Mouse (Mus musculus): ENCODE data around the gene Olfr134.

DNA sequence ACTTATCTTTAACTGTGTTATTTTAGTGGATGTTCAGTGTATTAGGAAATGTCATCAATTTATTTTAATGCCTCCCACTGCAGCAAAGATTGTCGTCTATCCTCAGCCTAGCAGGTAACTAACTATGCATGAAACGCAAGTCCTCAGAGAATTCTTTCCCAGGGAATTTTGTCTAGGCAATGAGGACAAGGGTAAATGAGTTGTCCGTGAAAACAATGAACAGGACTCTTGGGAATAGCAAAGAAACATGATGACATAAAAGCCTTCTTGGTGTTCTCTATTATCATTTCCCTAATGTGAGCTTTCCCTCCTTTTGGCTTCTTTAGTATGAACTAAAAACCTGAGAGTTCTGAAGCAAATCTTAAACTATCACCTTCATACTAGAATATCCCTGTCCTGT lies at the start of gene Olfr134:
- TF ChIP-seq EP300 (IDR thresholded peaks at IDR 0.05), result no peak
- no peak for TF ChIP-seq CTCF (IDR thresholded peaks at IDR 0.05)

All from lung, postnatal 0 days (tissue).